Mouse (Mus musculus) gastrocnemius, postnatal 14 days (tissue): ENCODE measurements at regions not wholly inside any gene's neighbourhood (a gene's known extent, or its start where the extent isn't known, plus 50 kb on each side); places are given as distances from the start of the nearest gene placed in this dataset.
A peak's percentile ranks its signal among the peaks of the same experiment; 100 is the strongest.

Source experiments
- DNase-seq: peaks from one replicate; pipeline ENCODE4 v3.0.0; 2021; ENCODE audit warnings: mixed read lengths
- intact Hi-C: fragments of 180-260 bp; cut with DNase I; formaldehyde crosslinking; loops from one replicate; pipeline ENCODE4 v1.15.1; 2025; ENCODE audit warnings: low total_unique reads

- no peak for DNase-seq
- intact Hi-C loops, result no loop called here
These were observed 125.1 kb downstream of the Fam43a start for GRCm38 (mm10) chr16:30724591-30724990.

- DNase-seq, result no peak
- intact Hi-C loops, result no loop called here
These were observed 133.4 kb downstream of the Fam43a start for GRCm38 (mm10) chr16:30732770-30733415.

GRCm38 (mm10) chr16:30733478-30733877, 134.0 kb downstream of the Fam43a start:
- no peak for DNase-seq
- intact Hi-C loops, result no loop called here

GRCm38 (mm10) chr16:30735360-30735759, 135.8 kb downstream of the Fam43a start:
- intact Hi-C loops, result no loop called here
- no peak for DNase-seq

GRCm38 (mm10) chr16:30735969-30736368, 136.4 kb downstream of the Fam43a start:
- DNase-seq, result no peak
- intact Hi-C loops, result no loop called here

GRCm38 (mm10) chr16:30736662-30737326, 137.3 kb downstream of the Fam43a start:
- intact Hi-C loops, result no loop called here

GRCm38 (mm10) chr16:30737524-30737923, 138.0 kb downstream of the Fam43a start:
- intact Hi-C loops, result no loop called here
- DNase-seq, result no peak

More at GRCm38 (mm10) chr16:30736662-30737326, 137.3 kb downstream of the Fam43a start:
- DNase-seq, result peak; percentile 31

GRCm38 (mm10) chr16:30739651-30740050, 140.1 kb downstream of the Fam43a start:
- intact Hi-C loops, result no loop called here
- no peak for DNase-seq

GRCm38 (mm10) chr16:30741192-30741591, 141.7 kb downstream of the Fam43a start:
- DNase-seq, result no peak
- intact Hi-C loops, result no loop called here

GRCm38 (mm10) chr16:30742474-30742873, 143.0 kb downstream of the Fam43a start:
- DNase-seq, result no peak
- intact Hi-C loops, result no loop called here

GRCm38 (mm10) chr16:30743566-30743965, 144.0 kb downstream of the Fam43a start:
- DNase-seq, result no peak
- intact Hi-C loops, result no loop called here

- DNase-seq, result no peak
- intact Hi-C loops, result no loop called here
These were observed 144.7 kb downstream of the Fam43a start for GRCm38 (mm10) chr16:30744237-30744636.

GRCm38 (mm10) chr16:30745598-30746181, 146.2 kb downstream of the Fam43a start:
- intact Hi-C loops, result no loop called here

GRCm38 (mm10) chr16:30746211-30746610, 146.7 kb downstream of the Fam43a start:
- intact Hi-C loops, result no loop called here
- no peak for DNase-seq

More at GRCm38 (mm10) chr16:30745598-30746181, 146.2 kb downstream of the Fam43a start:
- DNase-seq, result peak; percentile 63

GRCm38 (mm10) chr16:30749841-30750240, 150.3 kb downstream of the Fam43a start:
- DNase-seq, result no peak
- intact Hi-C loops, result no loop called here

- DNase-seq, result no peak
- intact Hi-C loops, result no loop called here
These were observed 156.2 kb downstream of the Fam43a start for GRCm38 (mm10) chr16:30755771-30756170.

- no peak for DNase-seq
- intact Hi-C loops, result no loop called here
These were observed 157.2 kb downstream of the Fam43a start for GRCm38 (mm10) chr16:30756678-30757077.

GRCm38 (mm10) chr16:30757556-30757955, 158.0 kb downstream of the Fam43a start:
- intact Hi-C loops, result no loop called here
- DNase-seq, result no peak

- intact Hi-C loops, result no loop called here
- no peak for DNase-seq
These were observed 158.5 kb downstream of the Fam43a start for GRCm38 (mm10) chr16:30758041-30758440.

GRCm38 (mm10) chr16:30759503-30759902, 160.0 kb downstream of the Fam43a start:
- no peak for DNase-seq
- intact Hi-C loops, result no loop called here

- intact Hi-C loops, result no loop called here
- DNase-seq, result peak; percentile 28
These were observed 161.7 kb downstream of the Fam43a start for GRCm38 (mm10) chr16:30761201-30761710.
